Mouse (Mus musculus): ENCODE measurements around the gene Adgre5. TPM values are rescaled to one million over a fixed set of nuclear protein-coding genes. Genes with fewer than 3 reads are reported as not detected.

Gene Adgre5
- polyA plus RNA-seq, 1 experiment from 2014 or later = 8.8 TPM

DNA sequence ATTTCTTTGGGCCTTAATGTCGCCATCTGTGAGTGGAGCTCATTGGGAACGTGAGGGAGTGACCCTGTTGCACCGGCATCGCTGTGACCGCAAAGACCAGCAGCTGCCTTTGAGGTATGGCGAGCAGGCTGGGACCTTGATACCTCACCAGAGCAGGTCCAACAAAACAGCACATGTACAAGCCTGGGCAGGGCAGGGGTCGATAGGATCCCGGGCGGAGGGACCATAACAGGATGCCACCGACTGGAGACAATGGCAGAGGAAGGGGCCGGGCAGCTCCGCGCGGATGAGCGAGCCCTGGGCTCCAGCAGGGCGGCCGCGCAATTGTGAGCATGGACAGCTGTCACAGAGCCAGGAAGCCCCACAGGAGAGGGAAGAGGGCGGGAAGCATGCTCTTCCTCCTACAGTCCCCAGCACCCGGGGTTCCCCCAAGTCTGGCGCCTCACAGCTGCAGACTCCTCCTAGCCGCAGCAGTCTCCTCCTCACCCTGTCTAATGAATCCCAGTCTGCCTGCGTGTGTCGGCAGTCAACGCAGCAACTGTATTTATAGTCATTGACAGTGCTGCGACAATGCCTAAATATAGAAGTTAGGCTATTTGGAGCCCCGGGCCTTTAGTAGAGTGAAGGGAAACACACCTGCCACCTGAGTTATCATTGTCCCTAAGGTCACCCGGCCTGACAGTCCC lies 6.7 kb upstream of the Adgre5 start:
- Histone ChIP-seq H3K36me3 (no peaks in the 10 kb centered on the region), H3K4me3 (peak overlapping the region; percentile 43), H3K9me3 (no peaks in the 10 kb centered on the region), H3K27ac (replicated peaks) (peak overlapping the region; percentile 37), H3K27me3 (peaks cover 12% of the 10 kb centered on the region), H3K4me2 (replicated peaks) (peak overlapping the region; percentile 73), H3K9ac (replicated peaks) (peak overlapping the region; percentile 53), H3K4me1 (peaks cover 8% of the 10 kb centered on the region)
- whole genome bisulfite sequencing = 2% methylated on average over 27 of the region's 28 CpGs
- peak; percentile 82 for ATAC-seq (replicated peaks)

DNA sequence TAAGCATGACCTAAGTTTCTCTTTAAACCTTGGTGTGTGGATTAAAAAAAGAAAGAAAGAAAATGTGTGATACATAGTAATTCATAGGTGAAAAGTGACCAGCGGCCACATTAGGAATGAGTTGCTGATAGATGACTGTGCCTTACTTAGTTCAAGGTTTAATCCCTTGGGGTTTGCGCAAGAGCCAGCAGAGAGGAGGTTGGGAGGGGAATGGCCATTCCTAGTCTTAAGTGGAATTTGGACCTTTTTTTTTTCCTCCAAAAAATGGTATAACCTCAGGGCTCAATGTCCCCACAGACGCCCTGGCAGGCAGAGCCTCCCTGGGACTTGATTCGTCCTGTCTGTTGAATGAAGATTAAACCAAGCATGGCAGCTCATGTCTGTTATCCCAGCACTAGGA lies 2.9 kb upstream of the Adgre5 start:
- 81% methylated on average over 4 of the region's 4 CpGs for WGBS
- H3K4me1 ChIP-seq = peaks cover 19% of the 10 kb centered on the region
- no peak for ATAC-seq (replicated peaks)
- H3K4me2 ChIP-seq (replicated peaks) = no peak overlapping the region
- H3K9ac ChIP-seq (replicated peaks) = no peak overlapping the region
- H3K36me3 ChIP-seq = no peaks in the 10 kb centered on the region
- no peaks in the 10 kb centered on the region for H3K9me3 ChIP-seq
- H3K27me3 ChIP-seq = peaks cover 42% of the 10 kb centered on the region
- no peak overlapping the region for H3K27ac ChIP-seq (replicated peaks)
- no peak overlapping the region for H3K4me3 ChIP-seq

DNA sequence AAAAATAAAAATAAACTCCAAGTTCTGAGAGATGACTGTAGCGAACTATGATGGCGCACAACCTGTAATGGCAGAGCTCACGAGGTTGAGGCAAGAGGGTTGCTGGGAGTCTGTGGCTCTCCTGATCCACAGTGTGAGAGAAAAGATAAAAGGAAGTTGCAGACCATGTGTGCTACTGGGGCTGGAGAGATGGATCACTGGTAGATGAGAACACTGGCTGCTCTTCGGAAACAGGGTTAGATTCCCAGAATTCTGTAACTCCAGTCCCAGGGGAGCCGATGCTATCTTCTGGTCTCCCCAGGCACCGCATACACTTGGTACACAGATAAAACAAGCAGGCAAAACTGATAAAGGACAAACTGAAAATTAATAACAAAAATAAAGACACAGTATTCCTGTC lies 1.8 kb upstream of the Adgre5 start:
- peaks cover 33% of the 10 kb centered on the region for H3K27me3 ChIP-seq
- H3K4me2 ChIP-seq (replicated peaks) = no peak overlapping the region
- no peaks in the 10 kb centered on the region for H3K36me3 ChIP-seq
- WGBS = 93% methylated on average over 6 of the region's 6 CpGs
- no peak overlapping the region for H3K9ac ChIP-seq (replicated peaks)
- H3K9me3 ChIP-seq = no peaks in the 10 kb centered on the region
- no peak for ATAC-seq (replicated peaks)
- H3K27ac ChIP-seq (replicated peaks) = no peak overlapping the region
- peaks cover 16% of the 10 kb centered on the region for H3K4me1 ChIP-seq
- H3K4me3 ChIP-seq = no peak overlapping the region

DNA sequence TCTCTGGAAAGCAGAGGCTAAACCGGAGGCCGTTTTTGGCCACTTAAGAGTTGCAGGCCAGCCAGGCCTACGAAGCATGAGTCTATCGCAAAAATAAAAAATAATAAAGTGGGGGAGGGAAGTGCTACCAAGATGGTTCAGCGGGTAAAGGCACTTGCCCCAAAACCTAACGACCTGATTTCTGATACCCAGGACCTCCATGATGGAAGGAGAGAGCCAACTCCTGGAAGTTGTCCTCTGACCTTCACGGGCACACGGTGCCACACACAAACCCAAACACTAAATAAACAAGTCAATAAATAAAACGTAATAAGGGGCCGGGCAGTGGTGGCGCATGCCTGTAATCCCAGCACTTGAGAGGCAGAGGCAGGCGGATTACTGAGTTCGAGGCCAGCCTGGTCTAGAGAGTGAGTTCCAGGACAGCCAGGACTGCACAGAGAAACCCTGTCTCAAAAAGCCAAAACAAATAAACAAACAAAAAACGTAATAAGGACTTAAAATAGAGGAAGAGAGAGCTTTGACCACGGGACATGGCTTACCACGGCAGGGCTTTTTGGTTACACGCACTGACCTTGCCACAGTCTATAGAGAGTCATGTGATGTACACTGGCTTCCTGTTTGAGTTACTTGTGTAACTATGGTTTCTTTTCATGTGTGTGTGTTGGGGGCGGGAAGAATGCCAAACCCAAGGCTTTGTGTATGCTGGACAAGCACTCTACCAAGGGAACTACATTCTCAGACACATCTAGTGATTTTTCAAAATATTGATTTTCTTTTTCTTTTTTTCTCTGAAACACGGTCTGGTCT lies 926 bp upstream of the Adgre5 start:
- peaks cover 31% of the 10 kb centered on the region for H3K27me3 ChIP-seq
- 73% methylated on average over 19 of the region's 19 CpGs for WGBS
- H3K4me1 ChIP-seq = peaks cover 11% of the 10 kb centered on the region
- ATAC-seq (replicated peaks) = no peak
- H3K4me2 ChIP-seq (replicated peaks) = 0 out of 2 replicates have a peak overlapping the region, but pooled peaks have one; percentile 85
- H3K9me3 ChIP-seq = no peaks in the 10 kb centered on the region
- H3K9ac ChIP-seq (replicated peaks) = no peak overlapping the region
- no peak overlapping the region for H3K4me3 ChIP-seq
- H3K27ac ChIP-seq (replicated peaks) = no peak overlapping the region
- no peaks in the 10 kb centered on the region for H3K36me3 ChIP-seq

DNA sequence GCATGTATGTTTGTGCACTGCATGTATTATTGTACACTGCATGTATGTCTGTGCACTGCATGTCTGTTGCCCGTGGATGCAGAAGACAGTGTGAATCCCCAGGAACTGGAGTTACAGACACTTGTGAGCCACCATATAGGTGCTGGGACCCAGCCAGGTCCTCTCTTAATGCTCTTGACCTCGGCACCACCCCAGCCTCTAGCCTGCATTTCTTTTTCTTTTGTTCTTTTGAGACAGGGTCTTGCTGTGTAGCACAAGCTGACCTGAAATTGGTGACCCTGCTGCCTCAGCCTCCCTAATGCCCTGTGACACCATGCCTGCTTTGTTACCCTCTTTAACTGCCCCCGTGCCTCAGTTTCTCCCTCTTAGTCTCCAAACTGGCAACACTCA lies 545 bp downstream of the Adgre5 start:
- Histone ChIP-seq H3K36me3 (no peaks in the 10 kb centered on the region), H3K27ac (replicated peaks) (peak overlapping the region; percentile 19; the same call in 1 of the 2 replicates), H3K4me1 (peaks cover 11% of the 10 kb centered on the region), H3K9me3 (no peaks in the 10 kb centered on the region), H3K27me3 (peaks cover 31% of the 10 kb centered on the region), H3K9ac (replicated peaks) (peak overlapping the region; percentile 44), H3K4me2 (replicated peaks) (peak overlapping the region; percentile 85), H3K4me3 (peak overlapping the region; percentile 44)
- ATAC-seq (replicated peaks) = no peak
- WGBS = 23% methylated on average over 3 of the region's 3 CpGs

DNA sequence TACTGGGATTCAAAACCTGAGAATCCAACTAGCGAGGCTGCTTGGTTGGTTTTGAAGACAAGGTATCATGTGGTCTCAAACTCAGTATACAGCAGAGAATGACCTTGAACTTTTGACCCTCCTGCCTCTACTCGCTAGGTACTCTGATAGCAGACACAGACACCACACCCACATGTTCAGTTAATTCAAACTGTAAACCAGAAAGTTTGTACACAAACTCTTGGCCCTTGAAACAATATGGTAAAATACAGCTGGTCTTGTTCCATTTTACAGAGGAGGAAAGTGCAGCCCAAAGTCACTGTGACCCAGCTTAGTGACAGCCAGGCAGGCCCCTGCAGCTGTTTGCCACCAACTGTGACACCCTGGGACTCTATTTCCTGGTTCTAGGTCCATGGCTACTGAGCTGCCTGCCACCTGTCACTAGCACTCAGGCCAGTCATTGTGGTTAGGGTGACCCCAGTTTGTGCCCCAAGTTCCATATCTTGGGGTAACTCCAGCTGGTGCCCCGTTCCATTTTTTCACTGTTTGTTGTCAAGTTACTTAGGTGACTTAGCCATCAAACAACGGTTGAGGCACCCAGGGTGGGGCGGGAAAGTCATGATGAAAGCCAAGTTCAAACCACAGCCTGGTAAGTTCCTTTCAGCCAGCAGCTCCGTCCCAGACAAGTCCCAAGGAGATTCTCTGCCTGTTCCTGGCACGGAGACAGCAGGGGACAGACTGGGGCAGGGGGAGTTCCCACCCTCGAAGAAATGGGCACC lies 1.2 kb downstream of the Adgre5 start:
- no peaks in the 10 kb centered on the region for H3K36me3 ChIP-seq
- H3K27me3 ChIP-seq = peaks cover 31% of the 10 kb centered on the region
- no peak overlapping the region for H3K4me2 ChIP-seq (replicated peaks)
- no peak for ATAC-seq (replicated peaks)
- no peak overlapping the region for H3K4me3 ChIP-seq
- H3K4me1 ChIP-seq = peaks cover 11% of the 10 kb centered on the region
- WGBS = 50% methylated on average over 8 of the region's 8 CpGs
- H3K27ac ChIP-seq (replicated peaks) = no peak overlapping the region
- no peaks in the 10 kb centered on the region for H3K9me3 ChIP-seq
- H3K9ac ChIP-seq (replicated peaks) = no peak overlapping the region

DNA sequence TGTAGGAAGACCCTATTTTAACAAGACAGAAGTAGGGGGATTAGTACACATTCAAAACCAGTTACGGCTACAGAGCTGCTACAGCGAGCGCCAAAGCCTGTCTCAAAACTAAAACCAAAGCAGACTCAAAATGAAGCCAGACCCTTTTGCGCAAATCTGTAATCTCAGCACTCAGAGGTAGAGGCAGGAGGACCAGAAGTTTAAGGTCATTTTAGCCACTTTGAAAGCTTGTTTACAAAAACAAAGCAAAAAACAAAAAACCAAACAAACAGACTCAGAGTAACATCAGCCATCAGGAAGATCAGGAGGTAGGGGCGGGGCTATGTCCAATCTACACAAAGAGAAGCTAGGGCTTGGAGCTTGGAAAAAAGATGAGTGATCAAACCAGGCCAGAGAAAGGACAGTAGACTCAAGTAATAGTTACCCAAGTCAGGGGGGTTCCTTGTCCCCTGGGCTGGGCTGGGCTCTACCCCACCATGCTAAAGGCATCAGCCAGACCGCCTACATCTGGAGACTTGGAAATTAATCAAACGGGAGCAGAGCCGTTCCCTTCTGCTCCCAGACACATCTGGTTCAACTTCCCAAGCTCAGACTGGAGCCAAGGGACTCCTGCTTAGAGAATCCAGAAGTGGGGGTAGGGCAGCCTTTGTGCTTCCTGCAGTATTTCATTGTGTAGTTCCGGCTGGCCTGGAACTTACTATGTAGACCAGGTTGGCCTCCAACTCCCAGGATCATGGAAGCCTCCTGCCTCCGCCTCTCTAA lies 2.0 kb downstream of the Adgre5 start:
- Histone ChIP-seq H3K4me3 (no peak overlapping the region), H3K4me1 (peaks cover 11% of the 10 kb centered on the region), H3K27ac (replicated peaks) (no peak overlapping the region), H3K4me2 (replicated peaks) (no peak overlapping the region), H3K9ac (replicated peaks) (no peak overlapping the region), H3K36me3 (no peaks in the 10 kb centered on the region), H3K27me3 (peaks cover 31% of the 10 kb centered on the region), H3K9me3 (no peaks in the 10 kb centered on the region)
- 74% methylated on average over 10 of the region's 10 CpGs for WGBS
- ATAC-seq (replicated peaks) = no peak

DNA sequence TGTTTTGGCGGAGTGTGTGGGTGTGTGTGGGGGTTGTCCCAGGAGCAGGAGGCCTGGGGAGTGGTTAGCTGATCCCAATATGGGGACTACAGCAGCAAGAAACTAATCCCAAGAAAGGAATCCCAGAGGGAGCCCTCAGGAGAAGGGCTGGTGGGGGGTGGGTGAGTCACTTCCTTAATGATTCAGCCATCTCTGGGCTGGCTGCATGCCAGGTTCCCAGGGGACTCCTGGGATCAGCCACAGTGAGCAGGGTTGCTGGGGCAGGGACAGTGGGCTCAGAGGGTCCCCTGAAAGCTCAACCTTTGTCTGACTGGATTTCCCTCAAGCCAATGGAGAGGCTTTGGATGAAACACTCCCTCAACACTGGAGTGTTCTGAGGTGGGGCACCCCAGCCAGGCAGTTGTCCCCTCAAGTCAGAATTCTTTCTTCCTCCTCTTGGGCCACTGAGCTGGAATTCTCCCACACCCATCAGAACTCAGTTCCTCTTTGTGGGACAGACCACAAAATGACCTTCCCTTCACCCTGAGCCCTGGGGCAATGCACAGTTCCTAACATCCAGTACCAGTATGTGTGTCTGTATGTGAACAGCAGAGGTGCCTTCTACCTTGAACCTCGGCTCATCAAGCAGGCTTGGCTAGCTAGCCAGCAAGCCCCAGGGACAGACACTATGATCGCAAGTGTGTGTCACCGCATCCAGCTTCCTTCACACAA lies 3.1 kb downstream of the Adgre5 start:
- Histone ChIP-seq H3K4me3 (no peak overlapping the region), H3K27me3 (peaks cover 31% of the 10 kb centered on the region), H3K4me1 (peaks cover 11% of the 10 kb centered on the region), H3K4me2 (replicated peaks) (no peak overlapping the region), H3K9ac (replicated peaks) (no peak overlapping the region), H3K36me3 (no peaks in the 10 kb centered on the region), H3K27ac (replicated peaks) (no peak overlapping the region), H3K9me3 (no peaks in the 10 kb centered on the region)
- WGBS = 75% methylated on average over 4 of the region's 4 CpGs
- ATAC-seq (replicated peaks) = no peak

DNA sequence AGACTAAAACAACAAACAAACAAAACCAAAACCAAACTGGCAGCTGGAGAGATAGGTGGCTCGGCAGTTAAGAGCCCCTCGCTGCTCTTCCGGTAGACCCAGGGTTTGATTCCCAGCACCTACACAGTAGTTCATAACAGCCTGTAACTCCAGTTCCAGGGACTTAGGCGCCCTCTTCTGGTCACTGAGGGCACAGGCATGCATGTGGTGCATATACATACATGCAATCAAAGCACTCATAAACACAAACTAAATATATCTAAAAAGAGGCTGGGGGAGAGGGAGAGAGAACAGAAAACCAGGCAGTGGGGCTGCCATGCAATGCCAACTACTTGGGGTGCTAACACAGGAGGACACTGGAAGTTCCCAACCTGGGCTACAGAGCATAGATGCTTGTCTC lies 3.8 kb downstream of the Adgre5 start:
- Histone ChIP-seq H3K27me3 (peaks cover 28% of the 10 kb centered on the region), H3K27ac (replicated peaks) (no peak overlapping the region), H3K9ac (replicated peaks) (no peak overlapping the region), H3K4me3 (no peak overlapping the region), H3K9me3 (no peaks in the 10 kb centered on the region), H3K4me1 (peaks cover 11% of the 10 kb centered on the region), H3K4me2 (replicated peaks) (no peak overlapping the region), H3K36me3 (no peaks in the 10 kb centered on the region)
- 87% methylated on average over 4 of the region's 4 CpGs for WGBS
- ATAC-seq (replicated peaks) = no peak

DNA sequence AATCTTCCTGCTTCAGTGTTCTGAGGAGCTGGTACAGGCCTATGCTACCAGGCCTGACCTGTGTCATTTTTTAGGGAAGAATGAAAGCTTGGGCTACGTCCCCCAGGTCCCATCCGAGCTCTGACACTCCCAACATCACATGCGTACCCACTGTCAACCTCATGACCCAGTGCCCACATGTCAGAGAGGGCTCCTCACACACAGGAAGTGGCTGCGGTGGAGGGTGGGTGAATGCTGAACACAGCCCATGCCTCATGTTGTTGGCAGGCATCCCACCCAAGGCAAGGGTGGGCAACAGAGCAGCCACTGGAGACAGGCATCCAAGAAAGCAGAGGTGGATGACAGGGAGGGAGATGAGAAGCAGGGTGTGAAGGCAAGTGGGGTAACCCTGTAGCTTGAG lies 4.4 kb downstream of the Adgre5 start:
- ATAC-seq (replicated peaks) = no peak
- WGBS = 96% methylated on average over 4 of the region's 4 CpGs
- Histone ChIP-seq H3K4me1 (peaks cover 11% of the 10 kb centered on the region), H3K36me3 (no peaks in the 10 kb centered on the region), H3K4me2 (replicated peaks) (no peak overlapping the region), H3K27ac (replicated peaks) (no peak overlapping the region), H3K9ac (replicated peaks) (no peak overlapping the region), H3K27me3 (peaks cover 22% of the 10 kb centered on the region), H3K4me3 (no peak overlapping the region), H3K9me3 (no peaks in the 10 kb centered on the region)

DNA sequence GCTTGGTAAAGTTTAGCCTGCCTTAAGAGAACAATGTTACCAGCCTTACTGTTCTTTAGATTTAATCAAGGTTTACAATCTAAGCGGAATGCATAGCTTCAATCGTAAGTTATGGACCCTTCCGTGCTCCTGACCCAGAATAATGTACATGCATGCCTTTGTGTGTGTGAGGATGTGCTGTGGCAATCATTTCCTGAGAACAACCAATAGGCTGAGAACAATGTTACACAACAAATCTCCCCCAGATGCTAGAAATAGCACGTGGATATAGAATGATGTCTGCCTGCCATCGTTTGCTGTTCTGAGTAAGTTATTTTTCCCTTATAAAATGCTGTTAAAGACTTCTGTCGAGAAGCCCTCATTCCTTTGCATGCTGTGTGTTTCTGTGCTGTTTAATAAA lies 8.2 kb downstream of the Adgre5 start:
- Histone ChIP-seq H3K27me3 (no peaks in the 10 kb centered on the region), H3K4me3 (no peak overlapping the region), H3K27ac (replicated peaks) (no peak overlapping the region), H3K4me2 (replicated peaks) (no peak overlapping the region), H3K4me1 (no peaks in the 10 kb centered on the region), H3K9me3 (no peaks in the 10 kb centered on the region), H3K36me3 (no peaks in the 10 kb centered on the region), H3K9ac (replicated peaks) (no peak overlapping the region)
- no peak for ATAC-seq (replicated peaks)
- WGBS = 80% methylated on average over 6 of the region's 6 CpGs

All from forebrain, embryonic 15.5 days (tissue).